Mouse (Mus musculus) adrenal gland, postnatal 4 days (tissue): ENCODE data around the gene Caskin2. TPM values are rescaled to one million over a fixed set of nuclear protein-coding genes. Genes with fewer than 3 reads are reported as not detected.
"Not testable (repeated sequence)": the region's sequence is repeated elsewhere in the genome, so short reads cannot be mapped to it uniquely, and the experiment has no call there.

Experiments
- DNase-seq, 2 experiments: peaks; one replicate each; pipeline ENCODE4 v3.0.0; 2021 to 2022; ENCODE audit warnings: low spot score in 2 of 2, mixed read lengths in 2 of 2
- microRNA-seq: library from miRNA; unstranded; fragments of <30 nt; microRNA quantifications from one replicate; pipeline ENCODE4 v1.2.0, GENCODE M21; 2021
- total RNA-seq, 2 experiments: library from RNA; stranded (reverse); gene quantifications; 2 replicates each; pipeline ENCODE4 v1.2.3; 2021

Caskin2 gene
- total RNA-seq, 2 experiments from 2014 or later = 59.9 to 61.1 TPM

- no peak for DNase-seq
These were observed 47.0 kb downstream of the Caskin2 start for GRCm38 (mm10) chr11:115766356-115766943.

GRCm38 (mm10) chr11:115765607-115766141 is 47.8 kb downstream of the Caskin2 start:
- DNase-seq = peak in 1 of 2 experiments; percentile 60

GRCm38 (mm10) chr11:115765103-115765606 is 48.3 kb downstream of the Caskin2 start, which contains the start of gene Tmem94:
Gene Tmem94 (plus strand): TSS chr11:115765433.
- DNase-seq = peak; percentile 92 to 93

GRCm38 (mm10) chr11:115764698-115765097 is 48.7 kb downstream of the Caskin2 start:
- DNase-seq = no peak

- DNase-seq = not testable (repeated sequence)
These were observed 51.3 kb downstream of the Caskin2 start for GRCm38 (mm10) chr11:115762176-115762575.

GRCm38 (mm10) chr11:115753485-115753884 is 60.0 kb downstream of the Caskin2 start:
- DNase-seq = no peak

- no peak for DNase-seq
These were observed 60.8 kb downstream of the Caskin2 start for GRCm38 (mm10) chr11:115752653-115753052.

GRCm38 (mm10) chr11:115751725-115752124 is 61.7 kb downstream of the Caskin2 start:
- no peak for DNase-seq

GRCm38 (mm10) chr11:115749834-115750233 is 63.6 kb downstream of the Caskin2 start:
- DNase-seq = no peak

Small RNA genes lying within 50 kb of the gene (microRNA-seq; reads per million reads assigned to microRNA genes)
- gene Mir5621 = not detected

Other genes starting within 250 kb of the Caskin2 start
- 10 to 100 TPM; 68.9 to 73.6 TPM for gene Nup85, start 249.2 kb downstream of the Caskin2 start, total RNA-seq
- gene Mrps7, start 209.7 kb downstream of the Caskin2 start, total RNA-seq = 10 to 100 TPM; 72.9 to 77.3 TPM
- 10 to 100 TPM; 29.1 to 34.6 TPM for gene Gga3, start 209.6 kb downstream of the Caskin2 start, total RNA-seq
- gene Mif4gd, start 200.7 kb downstream of the Caskin2 start, total RNA-seq = 100 to 1,000 TPM; 150 to 165 TPM
- 10 to 100 TPM; 58.4 to 69.9 TPM for gene Slc25a19, start 185.3 kb downstream of the Caskin2 start, total RNA-seq
- 100 to 1,000 TPM; 116 to 135 TPM for gene Grb2, start 105.0 kb downstream of the Caskin2 start, total RNA-seq
- 10 to 100 TPM; 67.4 to 71.0 TPM for gene Tmem94, start 48.2 kb downstream of the Caskin2 start, total RNA-seq
- 10 to 100 TPM; 25.4 to 26.3 TPM for gene Tsen54, start 1.1 kb upstream of the Caskin2 start, total RNA-seq
- 10 to 100 TPM; 15.8 to 25.6 TPM for gene Llgl2, start 10.4 kb upstream of the Caskin2 start, total RNA-seq
- gene Myo15b, start 44.8 kb upstream of the Caskin2 start, total RNA-seq = 1 to 10 TPM; 1.1 to 6.8 TPM
- gene Smim5, start 86.3 kb upstream of the Caskin2 start, total RNA-seq = 1 to 10 TPM; 2.1 to 2.3 TPM
- 1 to 10 TPM in 1 of 2 experiments, not detected in 1; 1.8 TPM for gene Smim6, start 98.4 kb upstream of the Caskin2 start, total RNA-seq
- gene Sap30bp, start 119.6 kb upstream of the Caskin2 start, total RNA-seq = 10 to 100 TPM; 44.9 to 51.5 TPM
- gene Recql5, start 119.8 kb upstream of the Caskin2 start, total RNA-seq = 10 to 100 TPM; 28.6 to 28.8 TPM
- gene Itgb4, start 161.1 kb upstream of the Caskin2 start, total RNA-seq = 1 to 10 TPM; 5.0 to 8.7 TPM
- 10 to 100 TPM; 70.2 to 88.6 TPM for gene Galk1, start 199.1 kb upstream of the Caskin2 start, total RNA-seq
- 100 to 1,000 TPM; 751 to 846 TPM for gene H3f3b, start 214.3 kb upstream of the Caskin2 start, total RNA-seq
- gene Unk, start 216.7 kb upstream of the Caskin2 start, total RNA-seq = 10 to 100 TPM; 41.3 to 45.5 TPM